Mouse (Mus musculus): ENCODE results near the gene Cldn9.

Gene Cldn9
- long read RNA-seq, experiment 1 = 0 reads
- long read RNA-seq, experiment 2 = 0 reads

DNA sequence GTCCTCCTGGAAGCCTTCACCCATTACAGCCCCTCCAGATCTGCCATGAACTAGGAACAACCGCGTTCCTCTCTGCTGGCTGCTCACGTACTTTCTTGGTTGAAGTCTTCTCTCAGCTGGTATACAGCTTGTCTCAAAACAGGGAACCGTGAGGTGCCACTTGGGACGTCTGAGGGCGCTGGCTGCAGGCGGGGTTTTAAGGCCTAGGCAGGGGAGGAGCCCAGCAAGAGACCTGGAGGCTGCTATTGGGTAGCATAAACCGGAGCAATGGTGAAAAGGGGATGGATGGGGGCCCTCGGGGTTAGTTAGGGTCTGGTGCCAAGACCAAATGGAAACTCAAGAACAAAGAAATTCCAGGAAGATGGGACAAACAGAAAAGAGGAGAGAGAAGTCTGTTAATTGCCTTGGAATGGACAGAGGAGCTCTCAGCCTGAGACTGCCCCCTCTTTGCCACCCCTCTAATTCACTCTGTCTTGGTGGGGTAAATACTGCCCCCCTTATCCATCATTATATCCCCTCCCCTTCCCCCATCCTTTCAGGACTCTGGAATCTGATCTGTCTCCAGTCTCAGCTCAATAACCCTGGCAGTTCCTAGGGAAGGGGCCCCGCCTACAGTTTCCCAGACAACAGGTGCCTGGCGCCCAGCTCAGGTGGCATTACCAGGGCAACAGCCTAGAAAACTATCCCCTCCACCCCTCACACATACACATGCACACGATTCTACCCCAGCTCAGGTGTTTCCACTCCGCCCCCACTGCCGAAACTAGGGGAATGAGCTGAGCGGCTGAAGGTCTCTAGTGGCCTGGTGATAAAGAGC, at the start of gene Cldn9:
TSS of gene Cldn9 (minus strand) at position 171 of the 817 bp plus-strand sequence.
- intact Hi-C loops (cut with DNase I) = no loop called here

- intact Hi-C loops (cut with DNase I) = no loop called here
Measured at GRCm38 (mm10) chr17:23730441-23730840, 46.6 kb upstream of the Cldn9 start.

DNA sequence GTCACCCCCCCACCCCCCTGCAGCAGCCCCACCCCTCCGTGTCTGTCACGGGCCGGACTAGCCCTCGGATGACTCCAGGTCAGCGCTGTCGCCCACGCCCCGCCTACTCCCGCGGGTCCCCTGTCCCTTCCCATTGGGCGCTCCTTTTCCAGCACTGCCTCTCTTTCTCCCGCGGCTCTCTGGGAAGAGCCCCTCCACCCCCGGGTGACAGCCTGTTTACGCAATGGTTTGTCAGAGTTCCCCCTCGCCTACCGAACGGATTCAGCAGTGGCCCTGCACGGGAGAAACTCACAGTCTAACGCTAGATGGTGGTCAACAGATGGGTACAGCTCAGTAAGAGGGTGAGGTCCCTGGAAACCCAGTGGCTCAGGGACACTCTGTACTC, 42.9 kb upstream of the Cldn9 start:
- intact Hi-C loops (cut with DNase I) = no loop called here

DNA sequence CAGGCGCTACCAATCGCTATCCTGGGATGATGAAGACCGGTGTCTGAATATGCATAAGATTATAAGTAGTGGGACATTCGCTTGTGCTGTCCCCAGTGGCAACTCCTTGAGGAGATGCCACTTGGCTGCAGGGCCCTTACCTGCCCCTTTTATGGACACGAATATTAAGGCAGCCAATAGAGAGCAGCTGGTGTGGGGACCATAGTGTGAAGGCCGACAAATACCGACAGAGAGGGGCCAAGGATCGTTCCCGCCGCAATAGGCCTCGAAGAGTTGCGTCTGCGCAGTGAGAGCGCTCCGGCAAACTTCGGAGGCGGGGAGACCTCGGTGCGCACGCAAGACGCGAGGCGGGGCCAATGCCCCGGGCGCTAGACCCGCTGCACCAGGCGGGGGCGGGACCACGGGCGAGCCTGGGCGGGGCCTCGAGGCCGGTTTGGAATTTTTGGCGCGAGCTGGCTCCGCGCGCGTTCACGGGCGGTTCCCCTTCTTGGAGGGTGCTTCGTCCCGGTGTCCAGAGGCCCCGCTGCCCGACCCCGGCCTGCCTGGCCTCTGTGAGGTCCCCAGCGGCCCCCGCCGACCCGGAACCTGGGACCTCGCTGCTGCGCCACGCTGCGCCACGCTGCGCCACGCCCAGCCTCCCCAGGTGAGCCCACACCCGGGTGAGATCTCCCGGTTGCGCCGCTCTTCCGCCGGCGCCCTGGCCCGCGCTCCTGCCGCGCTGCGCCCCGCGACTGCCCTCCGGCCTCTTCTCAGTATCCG, 42.4 kb upstream of the Cldn9 start, which contains the start of gene Pkmyt1:
TSS of gene Pkmyt1 (plus strand) at position 338 of the 759 bp plus-strand sequence.
- intact Hi-C loops (cut with DNase I) = no loop called here

DNA sequence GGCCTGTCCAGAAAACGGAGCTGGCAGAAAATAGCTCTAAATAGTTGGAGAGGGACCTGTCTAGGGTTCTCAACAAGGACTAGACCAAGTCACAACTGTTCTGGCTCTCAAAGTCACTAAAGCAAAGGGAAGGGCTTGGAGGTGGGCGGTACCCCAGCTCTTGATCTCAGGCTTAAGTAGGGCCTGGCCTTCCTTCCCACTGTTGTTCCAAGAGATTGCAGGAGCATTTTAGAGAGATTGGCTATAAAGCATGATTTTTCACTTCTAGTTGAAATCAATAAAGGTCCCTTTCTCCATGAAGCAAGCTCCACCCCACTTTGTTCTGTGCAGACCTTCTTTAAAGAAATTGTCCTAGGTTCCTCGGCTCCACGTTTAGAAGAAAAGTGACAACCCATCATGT, 41.7 kb upstream of the Cldn9 start:
- intact Hi-C loops (cut with DNase I) = no loop called here

GRCm38 (mm10) chr17:23722376-23723125, 38.7 kb upstream of the Cldn9 start, which contains the start of gene 1520401A03Rik:
Gene 1520401A03Rik (minus strand): TSS chr17:23722783.
- intact Hi-C loops (cut with DNase I) = no loop called here

DNA sequence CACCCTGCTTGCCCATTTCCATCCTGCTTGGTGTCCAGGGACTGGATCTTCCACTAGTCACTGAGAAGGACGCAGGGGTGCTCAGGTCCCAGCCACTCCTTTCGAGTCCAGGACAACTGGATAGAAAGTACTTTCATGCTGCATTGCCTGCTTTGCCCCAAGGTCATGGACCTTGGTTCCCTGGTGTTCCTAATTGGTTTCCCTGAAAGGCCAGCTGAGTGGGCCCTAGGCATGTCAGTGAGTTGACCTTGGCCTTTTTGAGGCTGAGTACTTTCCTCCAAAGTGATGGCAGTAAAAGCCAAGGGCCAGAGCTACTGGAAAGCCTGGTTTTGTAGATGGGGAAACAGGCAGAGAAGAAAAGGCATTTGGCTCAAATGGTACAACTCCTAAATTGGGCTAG, 38.1 kb upstream of the Cldn9 start:
- intact Hi-C loops (cut with DNase I) = no loop called here

DNA sequence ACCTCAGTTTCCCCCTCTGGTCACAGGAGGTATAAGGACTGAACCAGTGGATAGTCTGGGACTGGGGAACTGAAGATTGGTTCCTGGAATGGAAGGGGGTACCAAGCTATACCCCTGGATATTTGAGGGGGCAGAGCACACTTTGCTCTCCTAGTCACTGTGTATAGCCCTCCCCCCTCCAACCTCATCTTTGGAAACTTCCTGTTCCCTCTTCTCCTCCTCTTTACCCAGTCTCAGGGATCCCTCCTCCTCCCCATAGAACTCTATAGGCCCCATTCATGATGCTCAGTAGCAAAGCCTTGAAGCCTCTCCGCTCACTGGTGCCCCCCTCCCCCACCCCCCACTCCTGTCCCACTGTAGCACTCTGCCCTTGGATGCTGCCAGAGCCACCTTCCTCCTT, 35.6 kb upstream of the Cldn9 start:
- intact Hi-C loops (cut with DNase I) = no loop called here

- intact Hi-C loops (cut with DNase I) = no loop called here
Measured at GRCm38 (mm10) chr17:23717003-23717402, 33.2 kb upstream of the Cldn9 start.

- intact Hi-C loops (cut with DNase I) = no loop called here
Measured at GRCm38 (mm10) chr17:23706212-23706611, 22.4 kb upstream of the Cldn9 start.

DNA sequence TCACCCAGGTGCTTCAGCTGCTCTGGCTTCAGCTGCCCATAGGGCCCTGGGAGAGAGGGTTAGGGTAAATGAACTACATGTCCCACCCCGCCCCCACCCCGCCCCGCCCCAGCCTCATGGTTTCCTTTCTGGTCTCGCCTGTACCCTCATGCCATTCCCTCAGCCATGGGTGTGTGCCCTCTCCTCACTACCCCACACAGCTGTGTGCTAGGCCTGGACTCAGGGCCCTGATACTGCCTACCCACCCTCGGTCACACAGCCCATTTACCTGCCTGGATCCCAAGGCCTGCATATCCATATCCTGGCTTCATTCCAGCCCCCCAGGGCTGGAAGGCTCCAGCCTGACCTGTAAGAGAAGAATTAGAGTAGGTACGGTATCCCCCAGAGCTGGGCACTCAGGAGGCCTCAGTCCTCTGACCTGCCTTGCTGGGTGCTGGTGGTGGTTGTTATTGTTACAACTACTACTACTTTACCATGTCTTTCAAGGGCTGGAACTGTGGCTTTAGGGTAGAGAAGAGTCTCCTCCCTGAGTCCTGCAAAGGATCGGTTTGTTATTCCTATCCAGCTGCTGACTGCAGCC, 21.8 kb upstream of the Cldn9 start:
- intact Hi-C loops (cut with DNase I) = loop anchor here (2.0 kb wide), 1 partner anchor 133 kb away; no protein-coding TSS in a partner anchor

- intact Hi-C loops (cut with DNase I) = loop anchor here (2.0 to 5.0 kb wide), 2 partner anchors 42 to 132 kb away; partner anchors contain the start of gene Bicdl2
Measured at GRCm38 (mm10) chr17:23704741-23705140, 20.9 kb upstream of the Cldn9 start.

- intact Hi-C loops (cut with DNase I) = loop anchor here (5.0 kb wide), 1 partner anchor 41 kb away; the partner anchor contains the start of gene Bicdl2
Measured at GRCm38 (mm10) chr17:23703301-23703700, 19.5 kb upstream of the Cldn9 start.

GRCm38 (mm10) chr17:23700079-23700478, 16.3 kb upstream of the Cldn9 start:
- intact Hi-C loops (cut with DNase I) = loop anchor here (5.0 kb wide), 1 partner anchor 38 kb away; the partner anchor contains the start of gene Bicdl2

DNA sequence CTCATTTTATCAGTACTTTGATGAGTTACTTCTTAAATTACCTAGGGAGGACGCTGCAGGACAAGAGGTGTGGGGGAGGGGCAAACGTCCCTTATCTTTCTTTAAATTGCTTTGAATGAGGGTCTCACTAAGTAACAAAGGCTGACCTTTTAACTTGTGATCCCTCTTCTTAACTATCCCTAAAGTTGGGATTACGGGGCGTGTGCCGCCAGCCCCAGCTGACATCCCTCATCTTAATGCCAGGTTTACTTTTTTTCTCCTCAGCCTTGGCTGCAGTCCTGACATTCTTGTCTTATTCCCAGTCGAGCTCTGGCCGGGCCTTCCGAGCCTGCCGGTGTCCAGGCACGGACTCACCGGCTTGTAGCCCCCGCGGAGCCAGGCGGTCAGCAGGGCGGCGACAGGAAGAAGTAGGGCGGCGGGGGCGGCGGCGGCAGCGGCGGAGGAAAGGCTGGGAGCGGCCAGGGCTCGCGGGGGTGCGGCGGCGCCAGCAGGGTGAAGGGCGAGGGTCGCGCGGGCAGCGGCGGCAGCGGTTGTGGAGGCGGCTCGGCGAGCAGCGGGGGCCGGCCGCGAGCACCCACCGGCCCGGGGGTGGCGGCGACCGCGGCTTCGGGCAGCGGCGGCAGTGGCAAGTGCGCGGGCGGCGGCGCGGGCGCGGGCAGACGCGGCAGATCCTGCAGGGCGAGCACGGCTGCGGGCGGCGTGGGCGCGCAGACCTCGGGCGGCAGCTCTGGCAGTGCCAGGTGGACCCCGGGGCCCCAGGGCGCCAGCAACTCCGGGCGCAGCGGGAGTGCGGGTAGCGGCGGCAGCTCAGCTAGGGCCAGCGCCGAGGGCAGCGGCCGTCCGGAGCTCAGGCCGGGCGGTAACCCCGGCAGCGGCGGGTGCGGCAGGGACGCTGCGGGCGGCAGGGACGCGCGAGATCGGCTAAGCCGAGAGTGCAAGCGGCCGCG, 15.6 kb upstream of the Cldn9 start:
- intact Hi-C loops (cut with DNase I) = loop anchor here (5.0 kb wide), 1 partner anchor 37 kb away; the partner anchor contains the start of gene Bicdl2

DNA sequence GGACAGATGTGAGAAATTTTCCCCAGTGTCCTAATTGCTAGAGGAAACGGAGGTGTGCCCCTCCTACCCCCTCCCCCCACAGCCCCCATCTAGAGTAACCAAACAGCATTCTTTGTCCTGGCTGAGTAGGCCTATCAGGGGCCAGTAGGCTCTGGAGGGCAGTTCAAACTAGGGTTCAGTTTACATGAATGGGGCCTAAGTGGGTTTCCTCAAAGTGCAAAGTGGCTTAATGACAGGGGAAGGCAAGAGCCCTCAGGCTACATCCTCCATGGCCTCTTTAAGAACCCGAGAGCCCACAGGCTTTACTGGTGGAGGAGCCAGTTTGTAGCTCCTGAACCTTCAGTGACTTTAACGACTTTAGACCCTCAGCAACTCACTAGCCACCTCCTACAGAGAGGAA, 12.0 kb upstream of the Cldn9 start:
- intact Hi-C loops (cut with DNase I) = no loop called here

GRCm38 (mm10) chr17:23694491-23694890, 10.7 kb upstream of the Cldn9 start:
- intact Hi-C loops (cut with DNase I) = no loop called here

GRCm38 (mm10) chr17:23683226-23683625, 600 bp downstream of the Cldn9 start:
- intact Hi-C loops (cut with DNase I) = no loop called here

GRCm38 (mm10) chr17:23682530-23682929, 1.3 kb downstream of the Cldn9 start:
- intact Hi-C loops (cut with DNase I) = no loop called here

GRCm38 (mm10) chr17:23682092-23682491, 1.7 kb downstream of the Cldn9 start:
- intact Hi-C loops (cut with DNase I) = no loop called here

Data from adrenal gland (tissue).